Mouse (Mus musculus) heart, adult 2 months (tissue): ENCODE results near the gene Syce3. TPM values are rescaled to one million over a fixed set of nuclear protein-coding genes. Genes with fewer than 3 reads are reported as not detected.

Experiments used
- DNase-seq, 2 experiments: peaks; one replicate each; pipeline ENCODE4 v3.0.0; 2021
- H3K27ac ChIP-seq: fragments of 200-600 bp; 2 replicates; pipeline ENCODE4 v1.8.1; 2022
- H3K27me3 ChIP-seq: fragments of 200-500 bp; 2 replicates; pipeline ENCODE4 v1.6.1; 2012; ENCODE audit warnings: mild to moderate bottlenecking, low read length, inconsistent platforms, mixed read lengths; ENCODE audit not compliant: control insufficient read depth, insufficient read depth
- H3K36me3 ChIP-seq: fragments of 200-500 bp; 2 replicates; pipeline ENCODE4 v1.6.1; 2012; ENCODE audit warnings: low read length, inconsistent platforms; ENCODE audit not compliant: control insufficient read depth, insufficient read depth
- H3K4me1 ChIP-seq: fragments of 200-500 bp; 2 replicates; pipeline ENCODE4 v1.6.1; 2011; ENCODE audit warnings: low read length; ENCODE audit not compliant: control insufficient read depth, insufficient read depth
- H3K4me3 ChIP-seq: fragments of 200-600 bp; 2 replicates; pipeline ENCODE4 v1.8.1; 2022
- H3K79me2 ChIP-seq: fragments of 200-500 bp; replicated peaks from 2 replicates; pipeline ENCODE4 v1.6.1; 2012; ENCODE audit warnings: mild to moderate bottlenecking, inconsistent platforms, low read length, moderate library complexity, mixed read lengths; ENCODE audit not compliant: control insufficient read depth, insufficient read depth
- H3K9ac ChIP-seq: fragments of 200-500 bp; 2 replicates; pipeline ENCODE4 v1.6.1; 2012; ENCODE audit warnings: low read depth, mild to moderate bottlenecking, control low read depth, inconsistent platforms, low read length, mixed read lengths
- CTCF ChIP-seq: fragments of 200-600 bp; IDR thresholded peaks from 2 replicates; pipeline ENCODE4 v1.8.1; 2022; ENCODE audit warnings: antibody characterized with exemption, mild to moderate bottlenecking, moderate library complexity
- EP300 ChIP-seq: fragments of 200-500 bp; IDR thresholded peaks from 2 replicates; pipeline ENCODE4 v1.6.1; 2011; ENCODE audit warnings: low read depth, low read length, control low read depth; ENCODE audit not compliant: insufficient read depth
- POLR2A ChIP-seq: fragments of 200-500 bp; IDR thresholded peaks from 2 replicates; pipeline ENCODE4 v1.6.1; 2011; ENCODE audit warnings: mild to moderate bottlenecking, low read depth, low read length, control low read depth; ENCODE audit not compliant: insufficient read depth
- WGBS: fragments of 180-500 bp; shearing (Covaris S2); methylation state at CpG from one replicate; pipeline ENCODE4 v1.1.7; 2018; 5-methylcytosine and 5-hydroxymethylcytosine counted together
- intact Hi-C: fragments of 180-260 bp; cut with DNase I; formaldehyde crosslinking; loops from one replicate; pipeline ENCODE4 v1.15.1; 2025
- polyA plus RNA-seq: library from polyadenylated mRNA; depleted of rRNA; stranded (reverse); fragments of >200 nt; gene quantifications from 2 replicates; pipeline ENCODE4 v1.2.3, GENCODE M21; 2012
- total RNA-seq, 2 experiments: library from RNA; stranded (reverse); gene quantifications; 2 replicates each; pipeline ENCODE4 v1.2.3; 2021

Syce3 gene
- total and polyA plus RNA-seq, 3 experiments: not detected

GRCm38 (mm10) chr15:89428136-89428790, 18.0 kb upstream of the Syce3 start:
- peak overlapping the region; percentile 74 for H3K9ac ChIP-seq
- peak overlapping the region; percentile 99 for H3K4me3 ChIP-seq
- no peaks in the 10 kb centered on the region for H3K79me2 ChIP-seq
- H3K36me3 ChIP-seq: peaks cover 8% of the 10 kb centered on the region
- H3K27me3 ChIP-seq: no peaks in the 10 kb centered on the region
- TF ChIP-seq CTCF (no peak), POLR2A (no peak), EP300 (no peak)
- no peak for DNase-seq
- H3K27ac ChIP-seq: peak overlapping the region; percentile 99
- WGBS: 73% methylated on average over 19 of the region's 19 CpGs
- H3K4me1 ChIP-seq: no peaks in the 10 kb centered on the region; the same call in 1 of the 2 replicates
- intact Hi-C loops: loop anchor here (2.0 kb wide), 1 partner anchor 53 kb away; no protein-coding TSS in a partner anchor

- Histone ChIP-seq H3K79me2 (no peaks in the 10 kb centered on the region), H3K4me1 (no peaks in the 10 kb centered on the region; the same call in 1 of the 2 replicates), H3K36me3 (peaks cover 8% of the 10 kb centered on the region), H3K4me3 (no peak overlapping the region; the same call in 1 of the 2 replicates), H3K27me3 (no peaks in the 10 kb centered on the region), H3K27ac (peak overlapping the region; percentile 99), H3K9ac (no peak overlapping the region)
- peak; percentile 60 to 62 for DNase-seq
- intact Hi-C loops: no loop called here
- no peak for TF ChIP-seq CTCF
- TF ChIP-seq EP300: no peak
- TF ChIP-seq POLR2A: no peak
- 69% methylated on average over 10 of the region's 10 CpGs for WGBS
Observed at GRCm38 (mm10) chr15:89426716-89427115, 16.4 kb upstream of the Syce3 start.

GRCm38 (mm10) chr15:89425711-89426121, 15.4 kb upstream of the Syce3 start, which contains the start of gene Cpt1b:
TSS of gene Cpt1b (minus strand) at chr15:89425863.
- H3K4me3 ChIP-seq: peak within 1 kb of the TSS; percentile 50
- peak; percentile 87 for TF ChIP-seq EP300
- no peak for TF ChIP-seq CTCF
- peak; percentile 85 for TF ChIP-seq POLR2A
- DNase-seq: peak; percentile 69 to 83
- no peaks in the 10 kb centered on the region for H3K79me2 ChIP-seq
- H3K4me1 ChIP-seq: no peaks in the 10 kb centered on the region; the same call in 1 of the 2 replicates
- intact Hi-C loops: no loop called here
- H3K9ac ChIP-seq: peak within 1 kb of the TSS; percentile 77
- H3K36me3 ChIP-seq: peaks cover 8% of the 10 kb centered on the region
- H3K27ac ChIP-seq: peak within 1 kb of the TSS; percentile 99
- 40% methylated on average over 6 of the region's 6 CpGs for WGBS
- no peaks in the 10 kb centered on the region for H3K27me3 ChIP-seq

- Histone ChIP-seq H3K36me3 (peaks cover 10% of the 10 kb centered on the region), H3K27ac (peak overlapping the region; percentile 95)
- intact Hi-C loops: no loop called here
Observed at GRCm38 (mm10) chr15:89424621-89425020, 14.3 kb upstream of the Syce3 start.

GRCm38 (mm10) chr15:89421938-89422337, 11.6 kb upstream of the Syce3 start:
- DNase-seq: no peak
- Histone ChIP-seq H3K4me3 (no peak overlapping the region), H3K27ac (no peak overlapping the region), H3K27me3 (no peaks in the 10 kb centered on the region), H3K4me1 (no peaks in the 10 kb centered on the region), H3K79me2 (no peaks in the 10 kb centered on the region), H3K9ac (no peak overlapping the region), H3K36me3 (peaks cover 7% of the 10 kb centered on the region)
- 81% methylated on average over 9 of the region's 9 CpGs for WGBS
- intact Hi-C loops: no loop called here
- TF ChIP-seq CTCF: no peak
- TF ChIP-seq POLR2A: no peak
- no peak for TF ChIP-seq EP300

More at GRCm38 (mm10) chr15:89424621-89425020, 14.3 kb upstream of the Syce3 start:
- WGBS: 67% methylated on average over 8 of the region's 8 CpGs
- Histone ChIP-seq H3K4me1 (no peaks in the 10 kb centered on the region; the same call in 1 of the 2 replicates), H3K9ac (peak overlapping the region; percentile 43), H3K4me3 (peak overlapping the region; percentile 44), H3K27me3 (no peaks in the 10 kb centered on the region), H3K79me2 (no peaks in the 10 kb centered on the region)
- DNase-seq: no peak
- TF ChIP-seq CTCF (no peak), EP300 (no peak)

- no peak for TF ChIP-seq CTCF
- peak; percentile 16; the same call in 1 of the 2 replicates for TF ChIP-seq POLR2A
- TF ChIP-seq EP300: peak; percentile 75
- H3K4me3 ChIP-seq: no peak overlapping the region
- H3K27ac ChIP-seq: peak overlapping the region; percentile 69
- peak in 1 of 2 experiments; percentile 59 for DNase-seq
- no peak overlapping the region for H3K9ac ChIP-seq
- H3K4me1 ChIP-seq: peaks cover 1% of the 10 kb centered on the region
- H3K79me2 ChIP-seq: no peaks in the 10 kb centered on the region
- peaks cover 9% of the 10 kb centered on the region for H3K36me3 ChIP-seq
- 48% methylated on average over 8 of the region's 8 CpGs for WGBS
- intact Hi-C loops: no loop called here
- no peaks in the 10 kb centered on the region for H3K27me3 ChIP-seq
Observed at GRCm38 (mm10) chr15:89415282-89415681, 5.0 kb upstream of the Syce3 start.
